Mouse (Mus musculus) ES-Bruce4 (cell line): ENCODE measurements around the gene Camkmt.

ENCODE experiments used
- CTCF ChIP-seq: IDR thresholded peaks from one replicate; pipeline ENCODE4 v1.8.1; 2011; ENCODE audit warnings: low read depth, low read length
- POLR2A ChIP-seq: IDR thresholded peaks from one replicate; pipeline ENCODE4 v1.8.1; 2011; ENCODE audit warnings: low read length; ENCODE audit not compliant: insufficient read depth

DNA sequence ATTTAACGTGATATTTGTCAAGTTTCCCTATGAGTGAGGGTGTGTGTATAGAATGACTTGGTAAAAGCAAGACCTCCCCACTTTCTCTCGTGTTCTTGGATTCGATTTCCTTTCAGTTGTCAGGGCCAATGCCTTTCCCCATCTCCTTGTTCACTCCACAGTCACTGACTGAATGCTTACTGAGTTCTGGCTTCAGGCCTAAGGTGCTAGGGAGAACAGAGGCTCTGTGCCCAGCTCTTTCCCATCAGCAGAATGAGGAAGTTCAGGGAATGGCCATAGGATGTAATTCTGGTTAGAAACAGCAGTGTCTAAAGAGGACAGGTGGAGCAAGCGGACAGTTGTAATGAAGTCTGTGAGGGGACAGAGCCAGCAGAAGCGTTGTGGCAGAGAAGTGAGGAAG, 252.1 kb downstream of the Camkmt start:
- TF ChIP-seq CTCF (no peak), POLR2A (no peak)
